Mouse (Mus musculus): ENCODE measurements around the gene Dennd1a.

The Dennd1a gene

GRCm38 (mm10) chr2:38286733-38287551 lies at the start of gene Dennd1a:
Gene Dennd1a (minus strand): TSS chr2:38287390.
- in situ Hi-C loops (cut with MboI, MseI) = loop anchor here in 1 of 2 experiments (10.0 kb wide), 1 partner anchor 718 kb away; the partner anchor contains the start of genes Arpc5l and Rpl35

DNA sequence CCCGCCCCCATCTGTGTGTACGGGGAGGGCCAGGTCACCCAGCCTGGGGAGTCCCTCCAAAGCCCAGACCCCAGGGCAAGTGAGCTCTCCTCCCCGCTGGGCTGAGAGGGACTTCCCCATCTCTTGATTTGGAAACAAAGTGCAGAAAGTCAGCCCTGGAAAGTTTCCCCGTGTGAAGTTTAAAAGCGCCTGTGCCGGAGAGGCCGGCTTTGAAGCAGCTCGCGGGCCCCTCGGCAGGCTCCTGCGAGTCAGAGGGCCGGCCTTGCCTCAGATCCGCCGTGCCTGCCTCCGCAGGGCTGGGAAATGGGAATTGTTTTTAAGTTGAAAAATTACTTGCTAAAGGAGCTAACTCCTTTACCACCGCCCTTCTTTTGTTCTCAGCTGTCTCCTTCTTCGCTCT lies 49.4 kb upstream of the Dennd1a start:
- in situ Hi-C loops (cut with MboI, MseI) = no loop called here

- in situ Hi-C loops (cut with MboI, MseI) = no loop called here
These were observed 46.5 kb upstream of the Dennd1a start for GRCm38 (mm10) chr2:38333586-38334119.

GRCm38 (mm10) chr2:38326671-38327070 lies 39.5 kb upstream of the Dennd1a start:
- in situ Hi-C loops (cut with MboI, MseI) = no loop called here

- in situ Hi-C loops (cut with MboI, MseI) = no loop called here
These were observed 36.2 kb upstream of the Dennd1a start for GRCm38 (mm10) chr2:38323380-38323779.

GRCm38 (mm10) chr2:38320911-38321310 lies 33.7 kb upstream of the Dennd1a start:
- in situ Hi-C loops (cut with MboI, MseI) = no loop called here

- in situ Hi-C loops (cut with MboI, MseI) = no loop called here
These were observed 31.9 kb upstream of the Dennd1a start for GRCm38 (mm10) chr2:38319086-38319485.

- in situ Hi-C loops (cut with MboI, MseI) = no loop called here
These were observed 26.2 kb upstream of the Dennd1a start for GRCm38 (mm10) chr2:38313399-38313798.

DNA sequence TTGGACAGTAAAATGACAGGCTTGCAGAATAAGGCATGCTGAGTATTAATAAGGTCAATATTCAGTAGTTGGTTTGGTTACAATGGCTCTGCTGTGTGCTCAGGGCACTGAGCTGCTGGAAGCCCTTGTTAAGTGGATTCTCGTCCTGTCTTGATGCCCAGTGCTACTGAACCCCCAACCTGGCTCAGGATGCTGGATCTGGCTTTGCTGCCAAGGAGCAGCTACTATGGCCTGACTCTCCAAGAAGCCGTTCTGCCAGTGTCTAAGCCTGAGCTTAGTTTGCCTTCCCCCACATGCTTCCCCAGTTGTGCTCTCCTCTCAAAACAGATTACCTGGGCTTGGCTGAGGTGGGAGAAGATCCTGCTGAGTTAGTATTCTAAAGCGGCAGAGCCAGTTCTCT lies 25.7 kb upstream of the Dennd1a start:
- in situ Hi-C loops (cut with MboI, MseI) = no loop called here

DNA sequence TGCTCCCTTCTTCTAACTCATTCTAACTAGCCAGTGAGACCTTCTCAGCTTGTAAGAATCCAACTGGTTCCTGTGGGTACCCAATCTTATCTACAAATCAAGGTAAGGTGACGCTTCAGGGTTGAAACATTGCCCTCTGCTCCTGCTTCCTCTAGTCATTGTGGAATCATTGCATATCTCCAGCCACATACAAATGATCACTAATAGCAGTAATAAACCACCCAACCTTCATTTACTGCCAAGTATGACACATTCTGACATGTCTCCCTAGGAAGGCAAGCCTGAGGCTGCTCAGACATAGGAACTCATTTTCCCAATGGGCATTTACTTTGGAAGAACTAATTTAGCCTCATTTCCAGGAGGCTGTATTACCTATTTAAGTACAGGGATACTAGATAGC lies 18.0 kb upstream of the Dennd1a start:
- in situ Hi-C loops (cut with MboI, MseI) = no loop called here

DNA sequence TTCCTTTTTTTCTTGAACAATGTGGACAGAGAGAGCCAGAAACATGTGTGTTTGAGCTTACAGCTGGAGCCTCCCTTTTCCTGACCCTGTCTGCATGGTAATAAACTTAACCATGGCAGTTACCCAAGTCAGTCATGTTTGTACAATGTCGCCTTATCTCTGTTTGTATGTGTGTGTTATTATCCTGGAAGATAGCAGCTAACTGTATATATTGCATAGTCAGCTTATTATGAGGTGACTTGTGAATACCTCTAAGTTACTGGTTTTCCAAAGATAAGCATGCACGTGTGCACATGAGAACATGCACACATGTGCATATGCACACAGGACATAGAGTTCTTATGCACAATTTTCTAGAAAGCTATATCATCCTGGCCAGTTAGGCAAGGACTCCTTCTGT lies 13.8 kb upstream of the Dennd1a start:
- in situ Hi-C loops (cut with MboI, MseI) = no loop called here

GRCm38 (mm10) chr2:38295939-38296338 lies 8.7 kb upstream of the Dennd1a start:
- in situ Hi-C loops (cut with MboI, MseI) = no loop called here

DNA sequence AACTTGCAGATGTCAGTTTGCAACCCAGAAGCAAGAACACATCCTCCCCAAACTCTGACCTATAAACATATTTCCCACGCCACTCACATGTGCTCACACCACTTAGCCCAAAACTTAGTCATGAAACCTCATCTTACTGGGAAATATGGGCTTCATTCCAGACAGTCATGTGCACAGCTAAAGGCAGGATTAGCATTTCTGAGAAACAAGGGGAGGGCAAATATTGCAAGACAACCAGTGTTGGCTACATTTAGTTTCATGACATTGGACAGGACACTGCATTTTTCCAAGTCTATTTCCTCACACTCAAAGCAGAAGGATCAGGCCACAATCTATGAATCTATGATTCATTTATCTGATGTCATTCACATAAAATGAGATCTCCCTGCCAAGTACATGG lies 4.3 kb upstream of the Dennd1a start:
- in situ Hi-C loops (cut with MboI, MseI) = no loop called here

GRCm38 (mm10) chr2:38288226-38288625 lies 1.0 kb upstream of the Dennd1a start:
- in situ Hi-C loops (cut with MboI, MseI) = loop anchor here in 1 of 2 experiments (10.0 kb wide), 1 partner anchor 717 kb away; the partner anchor contains the start of genes Arpc5l and Rpl35

DNA sequence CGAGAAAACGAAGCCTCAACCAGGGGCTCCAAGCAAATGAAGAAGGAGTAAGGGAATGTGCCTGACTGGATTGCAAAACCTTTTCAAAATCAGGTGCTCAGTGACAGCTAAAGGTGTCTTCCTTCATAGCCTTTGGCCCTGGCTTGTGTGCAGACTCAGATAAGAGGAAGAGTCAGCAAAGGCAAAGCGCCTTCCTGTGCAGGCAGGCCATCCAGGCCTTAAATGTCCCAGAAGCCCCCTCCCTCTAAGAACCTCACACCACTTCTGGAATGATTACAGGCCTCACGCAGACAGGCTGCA lies 807 bp downstream of the Dennd1a start:
- in situ Hi-C loops (cut with MboI, MseI) = loop anchor here in 1 of 2 experiments (10.0 kb wide), 1 partner anchor 718 kb away; the partner anchor contains the start of genes Arpc5l and Rpl35

DNA sequence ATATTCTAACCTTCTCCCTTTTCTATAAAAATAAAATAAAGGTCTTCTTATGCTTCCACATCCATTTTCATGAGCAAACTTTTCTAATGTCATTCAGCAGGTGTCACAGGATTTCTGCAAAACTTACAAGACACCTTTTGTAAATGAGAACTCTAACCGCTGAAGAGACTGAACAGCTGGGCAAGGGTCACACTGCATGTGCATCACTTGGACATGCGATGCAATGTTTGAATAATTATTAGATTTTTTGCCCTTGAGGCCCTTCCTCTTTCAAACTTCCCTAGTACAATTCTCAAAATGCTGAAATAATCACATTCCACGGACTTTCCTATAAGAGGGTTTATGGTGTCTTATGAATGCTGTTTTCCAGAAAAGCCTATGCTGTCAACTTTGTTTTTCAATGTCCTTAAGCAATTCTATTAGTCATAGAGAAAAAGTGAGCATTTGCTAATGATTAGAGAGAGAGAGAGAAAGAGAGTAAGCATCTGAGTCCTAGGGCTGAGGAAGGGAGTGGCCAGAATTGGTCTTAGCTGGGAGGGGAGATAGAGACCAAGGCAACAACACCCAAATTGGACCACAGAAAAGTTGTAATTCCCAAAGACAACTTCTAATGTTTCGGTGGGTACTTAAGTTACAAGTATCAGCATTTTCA lies 1.3 kb downstream of the Dennd1a start:
- in situ Hi-C loops (cut with MboI, MseI) = loop anchor here in 1 of 2 experiments (10.0 kb wide), 1 partner anchor 719 kb away; the partner anchor contains the start of genes Arpc5l and Rpl35

DNA sequence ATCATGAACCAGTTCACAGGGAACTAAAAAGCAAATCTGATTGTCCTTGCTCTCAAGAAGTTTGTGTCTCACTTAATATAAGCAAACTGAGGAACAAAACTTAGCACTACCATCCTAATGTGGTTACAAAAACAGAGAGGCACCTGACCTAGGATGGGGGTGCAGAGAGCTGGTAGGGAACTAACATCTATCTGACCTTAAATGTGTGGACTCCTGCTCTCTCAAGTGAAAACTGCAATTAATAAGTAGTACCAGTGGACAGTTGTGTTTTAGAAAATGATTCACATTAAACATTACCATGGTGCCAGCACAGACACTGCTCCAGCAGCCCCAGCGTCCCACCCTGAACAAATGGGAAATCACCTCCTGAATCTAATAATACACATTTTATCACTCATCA lies 3.2 kb downstream of the Dennd1a start:
- in situ Hi-C loops (cut with MboI, MseI) = loop anchor here in 1 of 2 experiments (10.0 kb wide), 1 partner anchor 721 kb away; the partner anchor contains the start of genes Arpc5l and Rpl35

DNA sequence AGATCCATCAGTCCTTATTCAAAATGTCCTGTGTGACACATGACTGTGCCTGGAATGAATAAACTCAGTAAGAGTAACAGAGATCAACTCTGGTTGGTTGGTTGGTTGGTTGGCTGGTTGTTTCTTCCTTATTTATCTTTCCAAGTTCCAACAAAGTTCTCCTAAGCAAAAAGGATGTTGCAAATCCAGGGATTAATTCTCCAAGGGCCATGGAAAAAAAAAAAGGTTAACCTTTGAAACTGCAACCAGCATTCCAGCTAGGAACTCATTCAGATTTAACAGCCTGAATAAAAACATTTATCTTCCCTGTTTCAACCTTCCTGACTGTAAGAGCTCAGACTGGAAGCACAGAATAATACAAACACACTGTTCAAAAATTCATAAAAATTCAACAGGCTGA lies 6.8 kb downstream of the Dennd1a start:
- in situ Hi-C loops (cut with MboI, MseI) = loop anchor here in 1 of 2 experiments (10.0 kb wide), 1 partner anchor 724 kb away; the partner anchor contains the start of genes Arpc5l and Rpl35

DNA sequence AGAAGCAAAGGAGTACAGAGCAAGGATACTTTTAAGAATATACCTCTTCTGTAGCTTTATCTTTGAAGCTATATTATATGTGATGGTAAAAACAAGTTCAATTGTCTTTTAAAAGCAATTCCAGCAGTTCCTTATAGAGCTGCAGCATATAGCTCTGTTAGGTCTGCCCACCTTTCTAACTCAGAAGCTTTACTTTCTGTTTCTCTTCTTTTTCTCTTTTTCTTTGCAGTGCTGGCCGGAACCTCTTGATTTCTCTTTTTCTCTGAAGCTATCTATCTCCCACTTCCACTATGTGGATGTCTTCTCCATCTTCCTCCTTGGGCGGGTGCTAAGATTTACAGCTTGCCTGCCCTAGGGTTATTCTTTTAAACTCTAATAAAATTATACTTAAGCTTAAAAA lies 12.2 kb downstream of the Dennd1a start:
- in situ Hi-C loops (cut with MboI, MseI) = no loop called here

DNA sequence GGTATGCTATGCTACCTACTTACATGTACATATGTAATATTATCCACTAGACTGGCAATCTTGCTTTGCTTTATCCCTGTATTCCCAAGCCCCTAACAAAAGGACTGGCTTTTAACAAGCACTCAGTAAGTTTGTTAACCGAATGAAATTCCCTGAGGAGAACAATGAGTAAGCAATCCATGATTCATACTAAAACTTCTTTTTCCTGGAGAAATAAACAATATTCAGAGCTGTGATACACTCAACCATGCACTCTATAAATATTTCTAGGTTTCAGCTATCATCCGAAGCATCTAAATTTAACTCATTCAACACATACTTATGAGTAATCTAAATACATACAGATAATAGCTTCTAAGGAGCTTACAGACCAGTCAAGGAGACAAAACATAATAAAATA lies 23.5 kb downstream of the Dennd1a start:
- in situ Hi-C loops (cut with MboI, MseI) = no loop called here

GRCm38 (mm10) chr2:38259052-38259451 lies 28.1 kb downstream of the Dennd1a start:
- in situ Hi-C loops (cut with MboI, MseI) = no loop called here

DNA sequence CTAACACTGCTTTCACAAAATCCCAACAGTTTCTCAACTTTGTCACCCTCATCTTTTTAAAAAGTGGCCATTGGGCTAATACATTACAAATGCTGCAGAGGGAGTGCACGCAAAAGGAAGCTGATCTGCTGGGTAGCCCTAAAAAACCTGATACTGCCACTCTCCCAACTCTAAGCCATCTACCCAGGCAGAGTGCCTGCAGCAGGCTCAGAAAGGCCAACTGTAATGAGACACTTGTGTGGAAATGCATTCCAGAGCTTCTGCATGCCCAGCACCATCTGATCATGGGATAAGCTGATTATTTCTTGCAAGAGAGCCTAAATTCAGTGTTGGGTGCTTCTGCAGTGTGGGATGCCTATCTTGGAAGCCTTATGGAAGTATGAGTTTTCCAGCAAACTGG lies 49.6 kb downstream of the Dennd1a start:
- in situ Hi-C loops (cut with MboI, MseI) = no loop called here
